Mouse (Mus musculus) layer of hippocampus, postnatal 14 days (tissue): ENCODE measurements around the gene Spin1. TPM values are rescaled to one million over a fixed set of nuclear protein-coding genes. Genes with fewer than 3 reads are reported as not detected.

Experiments used
- DNase-seq, 2 experiments: peaks; one replicate each; pipeline ENCODE4 v3.0.0; 2021 to 2022; ENCODE audit warnings: low spot score in 2 of 2, mixed read lengths in 1 of 2
- total RNA-seq, 2 experiments: library from RNA; stranded (reverse); gene quantifications; 2 replicates each; pipeline ENCODE4 v1.2.3; 2021

The Spin1 gene
- total RNA-seq, 2 experiments from 2014 or later = 157 to 165 TPM

GRCm38 (mm10) chr13:51191416-51192140 lies 90.9 kb downstream of the Spin1 start:
- peak in 1 of 2 experiments; percentile 24 for DNase-seq

DNA sequence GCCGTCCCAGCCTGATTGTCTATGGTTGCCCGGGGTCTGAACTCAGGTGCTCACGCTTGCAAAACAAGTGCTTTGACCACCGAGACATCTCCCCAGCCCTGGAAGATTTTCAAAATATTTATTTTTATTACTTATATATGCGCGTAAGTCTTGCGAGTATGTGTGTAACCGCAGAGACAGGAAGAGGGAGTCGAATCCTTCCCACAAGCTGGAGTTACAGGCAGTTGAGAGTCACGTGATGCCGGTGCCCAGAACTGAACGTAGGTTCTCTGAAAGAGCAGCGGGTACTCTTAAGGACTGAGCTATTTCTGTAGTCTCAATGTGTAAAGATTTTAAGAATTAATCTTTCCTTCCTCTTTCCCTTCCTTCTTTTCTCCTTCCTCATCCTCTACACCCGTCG lies 93.2 kb downstream of the Spin1 start:
- DNase-seq = no peak

DNA sequence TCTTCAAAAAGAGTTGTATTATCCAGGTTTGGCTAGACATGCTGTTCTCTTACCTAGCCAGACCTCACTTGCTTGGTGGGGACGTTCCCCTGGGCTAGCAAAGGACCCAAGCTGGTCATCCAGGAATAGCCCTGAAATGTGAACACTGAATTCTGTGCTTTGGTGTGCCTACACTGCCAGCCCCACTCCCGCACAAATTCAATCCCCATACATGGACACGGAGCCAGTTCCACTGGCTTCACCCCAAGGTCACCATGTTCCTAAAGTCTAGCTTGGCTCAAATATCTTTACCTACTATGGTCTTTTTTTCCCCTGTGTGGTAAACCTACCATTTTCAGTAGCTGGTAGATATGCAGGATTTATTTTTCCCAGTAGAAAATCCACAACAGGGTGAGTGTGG lies 97.0 kb downstream of the Spin1 start:
- DNase-seq = no peak

- peak in 1 of 2 experiments; percentile 10 for DNase-seq
Observed at GRCm38 (mm10) chr13:51198186-51198585, 97.5 kb downstream of the Spin1 start.

Other genes with a start within 250 kb of the Spin1 start
- 1 to 10 TPM in 1 of 2 experiments, under 1 TPM in 1; 0.97 to 1.0 TPM for gene Nxnl2, start 70.1 kb downstream of the Spin1 start, total RNA-seq